Mouse (Mus musculus) gastrocnemius, adult 8-10 months (tissue): ENCODE measurements around the gene Anp32a. TPM values are rescaled to one million over a fixed set of nuclear protein-coding genes. Genes with fewer than 3 reads are reported as not detected.

Experiments
- DNase-seq, 2 experiments: peaks; one replicate each; pipeline ENCODE4 v3.0.0; 2022; ENCODE audit warnings: low spot score in 2 of 2
- total RNA-seq, 4 experiments: library from RNA; stranded (reverse); gene quantifications; 2 replicates each; pipeline ENCODE4 v1.2.4; 2022

The Anp32a gene
- total RNA-seq = 10 to 100 TPM; 56.9 to 73.2 (median 69.1) TPM

- DNase-seq = peak; percentile 96 to 98
These were observed at the start of gene Anp32a for GRCm38 (mm10) chr9:62341123-62341486. Gene Anp32a, plus strand, starts transcription at chr9:62341293.

DNA sequence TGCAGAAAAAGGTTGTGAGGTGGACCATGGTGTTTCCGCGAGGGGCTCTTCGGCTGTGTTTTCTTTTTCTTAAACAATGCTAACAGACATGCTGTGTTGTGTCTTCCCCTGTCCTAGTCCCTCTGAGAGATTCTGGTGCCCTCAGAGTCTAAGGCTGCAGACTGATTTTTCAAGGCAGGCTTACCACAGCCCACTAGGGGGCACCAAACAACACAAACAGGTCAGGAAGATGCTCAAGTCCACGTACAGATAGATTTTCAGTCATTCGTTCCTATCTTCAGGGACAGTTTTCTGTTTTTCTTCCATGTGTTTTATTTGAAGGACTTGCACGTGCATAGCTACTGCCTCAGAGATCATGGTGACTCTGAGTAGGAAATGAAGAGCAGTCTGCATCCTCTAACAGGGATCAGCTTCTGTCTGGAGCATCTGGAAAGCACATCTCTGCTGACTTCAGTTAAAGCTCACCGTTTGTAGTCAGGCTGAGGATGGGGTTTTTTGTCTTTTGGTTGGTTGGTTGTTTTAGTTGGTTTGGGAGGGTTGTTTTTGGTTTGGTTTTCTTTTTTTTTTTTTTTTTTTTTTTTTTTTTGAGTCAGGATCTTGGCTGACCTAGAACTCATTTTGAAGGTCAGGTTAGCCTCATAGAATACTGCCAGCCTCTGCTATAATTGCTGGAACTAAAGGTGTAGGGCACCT, 45.9 kb upstream of the Anp32a start:
- DNase-seq = peak; percentile 62 to 63

DNA sequence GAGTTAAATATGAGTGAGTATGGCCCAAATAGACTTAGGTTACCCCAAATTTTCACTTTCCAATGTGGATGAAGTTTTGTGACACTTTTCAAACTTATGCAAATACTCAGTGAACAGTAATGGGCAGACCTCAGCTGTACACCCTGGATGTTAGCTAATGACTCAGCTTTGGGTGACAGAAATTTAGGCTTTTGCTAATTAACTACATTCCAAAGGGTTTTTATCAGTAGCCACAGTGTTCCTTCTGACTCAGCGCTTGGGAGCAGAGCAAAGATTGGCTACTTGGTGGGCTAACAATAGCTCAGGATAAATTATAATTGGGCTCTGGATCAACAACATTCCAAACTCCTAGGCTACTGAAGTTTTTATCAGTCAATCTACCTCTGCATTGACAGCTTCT, 44.2 kb upstream of the Anp32a start:
- no peak for DNase-seq

- DNase-seq = no peak
These were observed 25.5 kb upstream of the Anp32a start for GRCm38 (mm10) chr9:62315556-62315955.

DNA sequence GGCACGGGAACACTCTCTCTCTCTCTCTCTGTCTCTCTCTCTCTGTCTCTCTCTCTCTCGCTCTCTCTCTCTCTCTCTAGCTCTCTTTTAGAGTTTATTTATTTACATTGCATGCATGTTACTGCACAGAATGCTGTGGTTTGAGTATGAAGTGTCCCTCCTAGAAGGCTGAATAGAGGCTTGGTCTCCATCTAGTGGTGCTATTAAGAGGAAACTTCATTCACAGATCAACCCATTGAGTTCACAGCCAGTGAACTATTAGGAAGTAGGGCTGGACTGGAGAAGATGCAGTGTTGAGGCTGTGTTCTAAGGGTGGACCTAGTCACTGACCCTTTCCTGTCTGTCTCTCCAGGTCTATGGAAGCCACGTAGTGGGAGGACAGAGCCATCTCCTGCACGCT, 22.4 kb upstream of the Anp32a start:
- no peak for DNase-seq

- no peak for DNase-seq
These were observed 17.3 kb upstream of the Anp32a start for GRCm38 (mm10) chr9:62323816-62324215.

DNA sequence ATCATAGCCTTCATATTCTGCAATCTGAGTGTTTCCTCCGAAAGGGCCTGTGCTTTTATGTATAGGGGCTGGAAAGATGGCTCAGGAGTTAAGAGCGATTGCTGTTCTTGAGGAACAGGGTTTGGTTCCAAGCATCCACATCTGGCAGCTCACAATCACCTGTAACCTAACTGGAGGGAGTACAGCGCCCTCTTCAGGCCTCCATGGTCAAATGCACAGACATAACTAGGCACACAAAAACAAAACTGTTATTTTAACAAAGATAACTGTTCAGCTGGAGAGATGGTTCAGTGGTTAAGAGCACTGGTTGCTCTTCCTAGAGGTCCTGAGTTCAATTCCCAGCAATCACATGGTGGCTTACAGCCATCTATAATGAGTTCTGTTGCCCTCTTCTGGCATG, 15.1 kb upstream of the Anp32a start:
- DNase-seq = no peak

DNA sequence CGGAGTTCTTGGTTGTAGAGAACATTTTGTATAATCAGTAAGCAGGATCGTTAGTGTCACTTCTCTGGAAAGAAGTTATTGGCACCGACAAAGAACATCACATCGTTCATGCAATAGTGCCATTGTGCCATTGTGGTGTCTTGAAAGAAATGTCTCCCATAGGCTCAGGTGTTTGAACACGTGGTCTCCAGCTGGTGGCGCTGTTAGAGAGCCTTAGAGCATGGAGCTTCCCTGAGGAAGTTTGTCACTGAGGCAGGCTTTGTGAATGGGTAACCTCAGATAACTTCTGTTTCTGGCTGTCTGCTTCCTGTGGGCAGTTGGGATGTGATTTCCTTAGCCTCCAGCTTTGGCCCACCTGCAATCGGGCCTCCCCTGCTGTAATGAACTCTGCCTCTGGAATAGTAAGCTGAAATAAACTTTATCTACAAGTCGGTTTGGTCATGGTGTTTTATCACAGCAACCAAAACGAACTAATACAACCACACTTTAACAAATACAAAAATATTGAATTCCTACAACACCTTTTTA, 6.7 kb upstream of the Anp32a start:
- DNase-seq = no peak

- DNase-seq = no peak
These were observed 5.7 kb upstream of the Anp32a start for GRCm38 (mm10) chr9:62335396-62335795.

GRCm38 (mm10) chr9:62337924-62338635, 3.0 kb upstream of the Anp32a start:
- no peak for DNase-seq

- no peak for DNase-seq
These were observed 2.4 kb upstream of the Anp32a start for GRCm38 (mm10) chr9:62338636-62339191.

DNA sequence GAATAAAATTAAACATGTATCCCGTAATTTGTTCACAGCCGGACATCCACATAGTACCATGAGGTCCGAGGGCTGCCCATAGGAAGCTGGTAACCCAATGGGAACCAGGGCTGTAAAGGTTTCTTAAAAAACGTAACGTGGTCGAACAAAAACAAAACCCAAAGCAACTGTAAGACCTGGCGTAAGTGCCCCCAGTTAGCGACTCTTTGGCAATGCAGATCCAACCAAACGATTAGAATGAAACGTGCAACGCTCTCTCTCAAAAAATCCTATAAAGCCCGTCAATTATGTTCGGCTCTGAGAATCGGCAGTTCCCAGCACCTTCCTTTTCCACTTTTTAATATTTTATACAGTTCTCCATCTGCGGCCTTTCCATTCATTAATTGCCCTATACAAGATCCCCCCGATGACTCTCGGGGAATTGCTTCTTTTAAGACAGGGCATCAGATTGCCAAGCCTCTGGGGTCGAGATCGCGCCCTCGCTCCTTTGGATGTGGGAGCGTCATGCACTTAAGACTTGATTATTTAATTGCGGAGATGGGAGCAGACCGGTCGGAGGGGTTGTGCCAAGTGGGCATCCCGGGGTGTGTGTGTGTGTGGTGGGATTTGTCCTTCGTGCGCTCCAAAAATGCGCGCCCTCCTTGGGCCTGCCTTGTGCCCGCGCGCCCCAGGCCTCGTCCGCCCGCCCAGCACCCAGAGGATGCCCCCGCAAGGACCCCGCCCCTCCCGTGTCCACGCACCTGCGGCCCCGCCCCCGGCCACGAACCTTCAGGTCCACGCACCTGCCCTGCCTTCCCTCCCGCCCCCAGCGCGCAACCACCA, 581 bp upstream of the Anp32a start:
- no peak for DNase-seq

DNA sequence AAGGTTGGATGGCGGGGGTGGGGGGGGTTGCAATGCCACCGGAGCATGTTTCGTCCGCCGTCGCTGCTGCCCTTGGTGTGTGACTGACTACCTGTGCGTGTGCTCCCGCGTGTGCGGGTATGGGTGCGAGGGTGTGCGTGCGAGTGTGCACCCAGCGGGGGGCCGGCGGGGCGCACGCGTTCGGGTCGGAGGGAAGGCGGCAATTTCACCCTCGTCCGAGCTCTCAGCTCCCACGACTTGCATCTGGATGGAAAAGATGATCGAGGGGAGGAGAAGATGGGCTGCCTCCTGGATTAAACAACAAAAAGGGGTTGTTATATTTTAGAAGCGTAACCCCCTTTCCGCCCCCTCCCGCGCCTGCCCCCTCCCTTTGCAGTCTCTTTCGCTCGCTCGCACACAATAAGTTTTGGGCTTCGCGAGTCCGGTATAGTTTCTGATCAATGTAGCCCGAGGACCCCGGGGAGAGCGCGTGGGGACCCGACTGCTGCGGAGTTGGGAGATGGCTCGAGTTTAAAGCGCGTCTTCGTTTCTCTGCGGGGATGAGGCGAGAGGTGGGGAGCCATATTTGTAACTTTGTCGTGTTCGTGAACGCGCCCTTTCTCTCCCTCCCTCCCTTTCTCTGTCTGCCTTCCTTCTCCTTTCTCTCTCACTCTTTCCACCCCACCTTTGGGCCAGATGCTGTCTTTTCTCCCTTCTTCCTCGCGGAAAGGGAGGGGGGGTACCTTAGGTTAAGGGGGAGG, 778 bp downstream of the Anp32a start:
- DNase-seq = no peak

- DNase-seq = peak in 1 of 2 experiments; percentile 30
These were observed 1.5 kb downstream of the Anp32a start for GRCm38 (mm10) chr9:62342441-62343191.

DNA sequence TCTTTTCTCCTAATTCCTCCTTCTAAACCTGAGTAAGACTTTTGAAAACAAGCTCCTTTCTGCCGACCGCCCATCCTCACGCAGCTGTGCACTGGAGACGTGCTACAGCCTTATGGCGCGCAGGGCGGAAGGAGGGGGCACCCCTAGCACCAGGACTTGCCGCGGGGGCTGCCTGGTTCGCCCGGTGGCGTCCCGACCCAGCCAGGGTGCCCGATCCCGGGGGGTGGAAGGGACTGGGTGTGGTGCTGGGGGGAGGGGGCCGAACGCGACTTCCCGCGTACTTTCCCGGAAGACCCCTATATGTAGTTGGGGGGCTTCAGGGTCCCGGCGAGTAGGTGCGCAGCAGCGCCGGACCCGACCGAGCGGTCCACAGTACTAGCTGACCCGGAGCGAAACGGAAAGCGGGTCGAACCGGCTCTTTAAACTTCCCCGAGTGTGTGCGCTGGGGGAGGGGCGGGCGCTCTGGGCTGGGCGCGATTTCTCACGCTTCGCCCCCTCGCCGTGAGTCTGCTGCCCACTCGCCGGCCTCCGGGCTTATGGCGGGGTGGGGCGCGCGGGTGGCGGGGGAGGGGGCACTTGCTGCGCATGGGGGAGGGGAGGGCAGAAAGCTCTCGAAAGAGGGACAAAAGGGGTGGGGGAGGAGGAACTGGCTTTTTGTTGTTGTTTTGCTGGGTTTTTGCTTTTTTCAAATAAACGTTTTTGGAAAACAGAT, 2.3 kb downstream of the Anp32a start:
- peak; percentile 49 to 53 for DNase-seq

DNA sequence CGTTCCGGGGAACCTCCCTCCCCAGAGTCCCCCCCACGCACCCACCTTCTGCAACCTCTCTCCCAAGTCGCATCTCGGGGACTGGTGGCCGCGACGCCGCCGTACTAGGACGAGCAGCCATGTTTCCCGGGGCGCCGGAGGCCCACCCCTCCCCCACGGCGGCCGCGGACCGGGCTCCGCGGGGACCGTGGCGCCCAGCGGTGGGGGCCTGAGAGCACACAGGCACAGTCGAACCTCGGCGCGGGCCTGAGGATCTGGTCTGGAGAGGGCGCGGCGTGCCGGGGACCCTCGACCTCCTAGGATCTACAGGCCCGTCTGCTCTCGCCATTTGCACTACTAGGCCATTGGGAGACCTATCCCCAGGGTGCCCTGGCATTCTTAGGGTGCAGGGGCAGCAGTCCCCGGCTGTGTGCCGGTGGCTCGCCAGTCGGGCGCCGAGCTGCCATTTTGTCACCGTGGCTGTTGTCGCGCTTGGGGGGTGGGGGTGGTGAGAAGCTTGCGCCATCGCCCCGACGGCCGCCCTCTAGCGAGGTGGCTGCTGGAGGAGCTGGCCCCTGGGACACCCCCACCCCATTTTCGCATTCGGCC, 2.9 kb downstream of the Anp32a start:
- peak; percentile 41 to 52 for DNase-seq

DNA sequence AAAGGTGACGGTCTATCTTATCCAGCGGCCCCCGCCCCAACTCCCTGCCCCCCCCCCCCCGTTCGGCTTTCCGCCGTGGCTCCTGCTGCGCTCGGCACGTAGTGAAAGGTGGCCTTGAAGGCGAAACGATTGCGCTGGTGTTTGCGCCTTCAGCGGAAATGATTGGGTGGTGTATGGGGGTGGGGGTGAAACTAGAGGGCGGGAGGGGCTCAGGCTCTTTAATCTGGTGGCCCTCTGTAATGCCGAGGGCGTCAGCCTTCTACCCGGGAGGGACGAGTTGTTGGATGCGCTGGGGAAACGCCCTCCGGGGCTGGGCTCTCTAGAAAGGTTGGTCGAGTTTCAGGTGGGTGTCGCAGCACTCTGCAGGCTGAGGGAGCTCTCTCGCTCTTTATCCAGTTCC, 3.5 kb downstream of the Anp32a start:
- DNase-seq = peak; percentile 41 to 58

- no peak for DNase-seq
These were observed 4.0 kb downstream of the Anp32a start for GRCm38 (mm10) chr9:62345081-62345481.
